Mouse (Mus musculus) thymus, adult 2 months (tissue): ENCODE results near the gene Ucp3.

Source experiments
- CTCF ChIP-seq: fragments of 200-500 bp; IDR thresholded peaks from 2 replicates; pipeline ENCODE4 v1.5.1; 2012; ENCODE audit warnings: mild to moderate bottlenecking, control low read depth, low read length, moderate library complexity, borderline replicate concordance; ENCODE audit not compliant: control insufficient read depth, poor library complexity, insufficient read depth; ENCODE audit errors: extremely low read depth
- POLR2A ChIP-seq: fragments of 200-500 bp; IDR thresholded peaks from 2 replicates; pipeline ENCODE4 v1.6.1; 2012; ENCODE audit warnings: mild to moderate bottlenecking, low read length, control low read depth, moderate library complexity; ENCODE audit not compliant: control insufficient read depth, poor library complexity, insufficient read depth; ENCODE audit errors: extremely low read depth

- TF ChIP-seq POLR2A (no peak), CTCF (no peak)
Measured at GRCm38 (mm10) chr7:100499465-100499864, 26.7 kb downstream of the Ucp3 start.
